Mouse (Mus musculus): ENCODE results near the gene Vav2. TPM values are rescaled to one million over a fixed set of nuclear protein-coding genes. Genes with fewer than 3 reads are reported as not detected.

Gene Vav2
- total and polyA plus RNA-seq, 3 experiments = 11.3 to 12.5 (median 11.9) TPM

GRCm38 (mm10) chr2:27329386-27330060 lies 97.3 kb downstream of the Vav2 start:
- intact Hi-C loops (cut with DNase I) = no loop called here
- no peak for TF ChIP-seq EP300 (IDR thresholded peaks at IDR 0.05; ENCODE audit: insufficient read depth, low read depth, low read length)
- H3K36me3 ChIP-seq (ENCODE audit: control insufficient read depth, insufficient read depth, low read length) = no peaks in the 10 kb centered on the region
- 83% methylated on average over 10 of the region's 10 CpGs for WGBS
- H3K9ac ChIP-seq (ENCODE audit: low read depth, low read length) = no peak overlapping the region
- no peaks in the 10 kb centered on the region for H3K79me2 ChIP-seq (replicated peaks; ENCODE audit: control insufficient read depth, insufficient read depth, low read length)
- H3K4me1 ChIP-seq (ENCODE audit: control insufficient read depth, insufficient read depth, low read length) = peaks cover 15% of the 10 kb centered on the region
- no peaks in the 10 kb centered on the region for H3K27me3 ChIP-seq (ENCODE audit: control insufficient read depth, insufficient read depth, low read length)
- H3K27ac ChIP-seq = no peak overlapping the region
- no peak for DNase-seq
- H3K4me3 ChIP-seq = no peak overlapping the region

DNA sequence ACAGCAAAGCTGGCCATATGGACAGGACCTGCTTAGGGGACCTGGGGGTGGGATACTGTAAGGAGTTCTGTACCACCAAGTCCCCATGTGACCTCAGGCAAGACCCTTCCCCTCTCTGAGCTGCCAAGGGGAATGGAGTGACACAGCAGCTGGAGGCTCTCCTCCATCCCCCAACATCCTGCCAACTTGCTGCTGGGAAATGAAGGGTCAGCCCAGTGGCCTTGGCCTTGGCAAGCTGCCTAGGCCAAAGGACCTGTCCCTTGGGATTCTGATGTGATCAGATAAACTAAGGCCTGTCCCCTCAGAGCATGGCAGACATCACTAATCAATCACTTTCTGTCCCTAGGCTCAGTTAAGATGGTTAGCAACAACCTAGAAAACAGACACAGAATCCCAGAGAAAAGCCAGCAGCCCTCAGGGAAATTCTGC lies 98.2 kb downstream of the Vav2 start:
- Histone ChIP-seq H3K79me2 (replicated peaks; ENCODE audit: control insufficient read depth, insufficient read depth, low read length) (no peaks in the 10 kb centered on the region), H3K4me3 (no peak overlapping the region), H3K9ac (ENCODE audit: low read depth, low read length) (no peak overlapping the region), H3K4me1 (ENCODE audit: control insufficient read depth, insufficient read depth, low read length) (peaks cover 18% of the 10 kb centered on the region), H3K36me3 (ENCODE audit: control insufficient read depth, insufficient read depth, low read length) (no peaks in the 10 kb centered on the region), H3K27ac (no peak overlapping the region), H3K27me3 (ENCODE audit: control insufficient read depth, insufficient read depth, low read length) (no peaks in the 10 kb centered on the region)
- no peak for DNase-seq
- no peak for TF ChIP-seq POLR2A (IDR thresholded peaks at IDR 0.05; ENCODE audit: insufficient read depth, low read depth, low read length)
- no peak for TF ChIP-seq CTCF (IDR thresholded peaks at IDR 0.05)
- TF ChIP-seq EP300 (IDR thresholded peaks at IDR 0.05; ENCODE audit: insufficient read depth, low read depth, low read length) = no peak
- intact Hi-C loops (cut with DNase I) = no loop called here

DNA sequence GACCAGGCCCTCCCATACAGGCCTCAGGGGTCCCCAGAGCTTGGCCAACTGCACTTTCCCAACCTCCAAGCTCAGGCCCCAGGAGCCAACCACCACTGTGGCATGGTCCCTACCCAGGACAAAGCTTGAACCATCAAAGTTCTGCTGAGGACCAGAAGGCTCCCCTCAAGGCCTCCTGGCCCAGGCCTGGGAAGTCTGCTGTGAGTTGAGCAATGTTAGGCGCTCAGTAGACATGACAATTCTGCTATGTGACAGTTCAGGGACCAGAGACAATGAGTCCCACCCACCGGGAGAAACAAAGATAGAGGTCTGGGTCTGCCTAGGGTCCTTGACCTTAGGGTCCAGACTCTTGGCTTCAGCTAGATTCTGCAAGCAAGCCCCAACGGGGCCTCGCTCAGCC lies 98.9 kb downstream of the Vav2 start:
- TF ChIP-seq CTCF (IDR thresholded peaks at IDR 0.05) = no peak
- no peak for TF ChIP-seq EP300 (IDR thresholded peaks at IDR 0.05; ENCODE audit: insufficient read depth, low read depth, low read length)
- no peak for TF ChIP-seq POLR2A (IDR thresholded peaks at IDR 0.05; ENCODE audit: insufficient read depth, low read depth, low read length)
- WGBS = 78% methylated on average over 4 of the region's 4 CpGs
- Histone ChIP-seq H3K9ac (ENCODE audit: low read depth, low read length) (no peak overlapping the region), H3K4me1 (ENCODE audit: control insufficient read depth, insufficient read depth, low read length) (peaks cover 18% of the 10 kb centered on the region), H3K27me3 (ENCODE audit: control insufficient read depth, insufficient read depth, low read length) (no peaks in the 10 kb centered on the region), H3K4me3 (no peak overlapping the region), H3K27ac (no peak overlapping the region), H3K36me3 (ENCODE audit: control insufficient read depth, insufficient read depth, low read length) (no peaks in the 10 kb centered on the region), H3K79me2 (replicated peaks; ENCODE audit: control insufficient read depth, insufficient read depth, low read length) (no peaks in the 10 kb centered on the region)
- intact Hi-C loops (cut with DNase I) = no loop called here
- no peak for DNase-seq

- no peak overlapping the region; the same call in 1 of the 2 replicates for H3K27ac ChIP-seq
- H3K4me3 ChIP-seq = no peak overlapping the region
- 34% methylated on average over 6 of the region's 6 CpGs for WGBS
- no peak for TF ChIP-seq POLR2A (IDR thresholded peaks at IDR 0.05; ENCODE audit: insufficient read depth, low read depth, low read length)
- TF ChIP-seq EP300 (IDR thresholded peaks at IDR 0.05; ENCODE audit: insufficient read depth, low read depth, low read length) = no peak
- TF ChIP-seq CTCF (IDR thresholded peaks at IDR 0.05) = no peak
- intact Hi-C loops (cut with DNase I) = no loop called here
- no peaks in the 10 kb centered on the region for H3K79me2 ChIP-seq (replicated peaks; ENCODE audit: control insufficient read depth, insufficient read depth, low read length)
- H3K9ac ChIP-seq (ENCODE audit: low read depth, low read length) = no peak overlapping the region
- H3K36me3 ChIP-seq (ENCODE audit: control insufficient read depth, insufficient read depth, low read length) = no peaks in the 10 kb centered on the region
- peak; percentile 46 to 62 for DNase-seq
- peaks cover 18% of the 10 kb centered on the region for H3K4me1 ChIP-seq (ENCODE audit: control insufficient read depth, insufficient read depth, low read length)
- no peaks in the 10 kb centered on the region for H3K27me3 ChIP-seq (ENCODE audit: control insufficient read depth, insufficient read depth, low read length)
Observed at GRCm38 (mm10) chr2:27327076-27327475, 99.8 kb downstream of the Vav2 start.

GRCm38 (mm10) chr2:27326357-27326756 lies 100.5 kb downstream of the Vav2 start:
- H3K36me3 ChIP-seq (ENCODE audit: control insufficient read depth, insufficient read depth, low read length) = no peaks in the 10 kb centered on the region
- no peaks in the 10 kb centered on the region for H3K79me2 ChIP-seq (replicated peaks; ENCODE audit: control insufficient read depth, insufficient read depth, low read length)
- no peak overlapping the region for H3K27ac ChIP-seq
- H3K9ac ChIP-seq (ENCODE audit: low read depth, low read length) = no peak overlapping the region
- WGBS = 90% methylated on average over 7 of the region's 7 CpGs
- TF ChIP-seq POLR2A (IDR thresholded peaks at IDR 0.05; ENCODE audit: insufficient read depth, low read depth, low read length) (no peak), CTCF (IDR thresholded peaks at IDR 0.05) (no peak), EP300 (IDR thresholded peaks at IDR 0.05; ENCODE audit: insufficient read depth, low read depth, low read length) (no peak)
- H3K27me3 ChIP-seq (ENCODE audit: control insufficient read depth, insufficient read depth, low read length) = no peaks in the 10 kb centered on the region
- no peak overlapping the region for H3K4me3 ChIP-seq
- no peak for DNase-seq
- intact Hi-C loops (cut with DNase I) = no loop called here
- peaks cover 18% of the 10 kb centered on the region for H3K4me1 ChIP-seq (ENCODE audit: control insufficient read depth, insufficient read depth, low read length)

GRCm38 (mm10) chr2:27324690-27325089 lies 102.1 kb downstream of the Vav2 start:
- 25% methylated on average over 2 of the region's 2 CpGs for WGBS
- TF ChIP-seq POLR2A (IDR thresholded peaks at IDR 0.05; ENCODE audit: insufficient read depth, low read depth, low read length) (no peak), CTCF (IDR thresholded peaks at IDR 0.05) (no peak), EP300 (IDR thresholded peaks at IDR 0.05; ENCODE audit: insufficient read depth, low read depth, low read length) (no peak)
- Histone ChIP-seq H3K27me3 (ENCODE audit: control insufficient read depth, insufficient read depth, low read length) (no peaks in the 10 kb centered on the region), H3K4me3 (no peak overlapping the region), H3K9ac (ENCODE audit: low read depth, low read length) (no peak overlapping the region), H3K36me3 (ENCODE audit: control insufficient read depth, insufficient read depth, low read length) (no peaks in the 10 kb centered on the region), H3K4me1 (ENCODE audit: control insufficient read depth, insufficient read depth, low read length) (peaks cover 17% of the 10 kb centered on the region), H3K79me2 (replicated peaks; ENCODE audit: control insufficient read depth, insufficient read depth, low read length) (no peaks in the 10 kb centered on the region), H3K27ac (no peak overlapping the region)
- intact Hi-C loops (cut with DNase I) = no loop called here
- DNase-seq = no peak
